Mouse (Mus musculus): ENCODE data around the gene Gm10272. TPM values are rescaled to one million over a fixed set of nuclear protein-coding genes. Genes with fewer than 3 reads are reported as not detected.
"Not testable (repeated sequence)": the region's sequence is repeated elsewhere in the genome, so short reads cannot be mapped to it uniquely, and the experiment has no call there.

The Gm10272 gene
- polyA plus RNA-seq, 1 experiment from 2014 or later: not detected

GRCm38 (mm10) chr10:77729241-77729640 is 22.8 kb downstream of the Gm10272 start:
- no peak overlapping the region for H3K27ac ChIP-seq (replicated peaks)
- no peak overlapping the region for H3K9ac ChIP-seq (replicated peaks)
- ATAC-seq (ENCODE audit: low FRiP score): no peak
- H3K4me1 ChIP-seq: no peaks in the 10 kb centered on the region
- H3K36me3 ChIP-seq: no peaks in the 10 kb centered on the region
- 59% methylated on average over 4 of the region's 4 CpGs for WGBS
- H3K4me3 ChIP-seq (replicated peaks): no peak overlapping the region
- H3K27me3 ChIP-seq (replicated peaks): no peaks in the 10 kb centered on the region
- H3K9me3 ChIP-seq (replicated peaks): no peaks in the 10 kb centered on the region
- no peak overlapping the region for H3K4me2 ChIP-seq

- no peaks in the 10 kb centered on the region for H3K36me3 ChIP-seq
- no peak overlapping the region for H3K9ac ChIP-seq (replicated peaks)
- no peak overlapping the region for H3K4me3 ChIP-seq (replicated peaks)
- H3K27me3 ChIP-seq (replicated peaks): no peaks in the 10 kb centered on the region
- no peaks in the 10 kb centered on the region for H3K4me1 ChIP-seq
- H3K27ac ChIP-seq (replicated peaks): no peak overlapping the region
- no peak overlapping the region for H3K4me2 ChIP-seq
- H3K9me3 ChIP-seq (replicated peaks): no peaks in the 10 kb centered on the region
- no peak for ATAC-seq (ENCODE audit: low FRiP score)
- WGBS: 90% methylated on average over 1 of the region's 1 CpGs
Observed at GRCm38 (mm10) chr10:77735928-77736327, 29.5 kb downstream of the Gm10272 start.

- WGBS: 87% methylated on average over 4 of the region's 4 CpGs
- no peak overlapping the region for H3K4me2 ChIP-seq
- no peaks in the 10 kb centered on the region for H3K36me3 ChIP-seq
- H3K27me3 ChIP-seq (replicated peaks): no peaks in the 10 kb centered on the region
- no peak overlapping the region for H3K9ac ChIP-seq (replicated peaks)
- no peaks in the 10 kb centered on the region for H3K9me3 ChIP-seq (replicated peaks)
- no peak for ATAC-seq (ENCODE audit: low FRiP score)
- no peak overlapping the region for H3K4me3 ChIP-seq (replicated peaks)
- H3K4me1 ChIP-seq: no peaks in the 10 kb centered on the region
- H3K27ac ChIP-seq (replicated peaks): no peak overlapping the region
Observed at GRCm38 (mm10) chr10:77738929-77739328, 32.5 kb downstream of the Gm10272 start.

- H3K36me3 ChIP-seq; ATAC-seq (ENCODE audit: low FRiP score); H3K4me3 ChIP-seq (replicated peaks); H3K9me3 ChIP-seq (replicated peaks); H3K4me2 ChIP-seq; H3K9ac ChIP-seq (replicated peaks); H3K27ac ChIP-seq (replicated peaks); H3K4me1 ChIP-seq; H3K27me3 ChIP-seq (replicated peaks): not testable (repeated sequence)
- WGBS: 59% methylated on average over 5 of the region's 5 CpGs
Observed at GRCm38 (mm10) chr10:77741924-77742688, 35.7 kb downstream of the Gm10272 start, which contains the start of gene Gm18596. Gm18596 (minus strand) TSS chr10:77742638.

GRCm38 (mm10) chr10:77750686-77751085 is 44.3 kb downstream of the Gm10272 start:
- not testable (repeated sequence) for H3K27ac ChIP-seq (replicated peaks); ATAC-seq (ENCODE audit: low FRiP score); H3K36me3 ChIP-seq; H3K4me1 ChIP-seq; H3K4me3 ChIP-seq (replicated peaks); H3K9ac ChIP-seq (replicated peaks); H3K9me3 ChIP-seq (replicated peaks); H3K27me3 ChIP-seq (replicated peaks); H3K4me2 ChIP-seq
- WGBS: 82% methylated on average over 1 of the region's 1 CpGs

GRCm38 (mm10) chr10:77751254-77751653 is 44.8 kb downstream of the Gm10272 start, which contains the start of gene Gm9736:
Gm9736 (minus strand) TSS chr10:77751354.
- H3K27me3 ChIP-seq (replicated peaks); H3K36me3 ChIP-seq; H3K27ac ChIP-seq (replicated peaks); H3K4me3 ChIP-seq (replicated peaks); H3K9ac ChIP-seq (replicated peaks); H3K9me3 ChIP-seq (replicated peaks); H3K4me1 ChIP-seq; ATAC-seq (ENCODE audit: low FRiP score); H3K4me2 ChIP-seq: not testable (repeated sequence)
- WGBS: 38% methylated on average over 1 of the region's 1 CpGs

- H3K4me1 ChIP-seq; H3K9ac ChIP-seq (replicated peaks); H3K4me2 ChIP-seq; H3K27ac ChIP-seq (replicated peaks); H3K27me3 ChIP-seq (replicated peaks); ATAC-seq (ENCODE audit: low FRiP score); H3K36me3 ChIP-seq; H3K9me3 ChIP-seq (replicated peaks); H3K4me3 ChIP-seq (replicated peaks): not testable (repeated sequence)
- WGBS: 68% methylated on average over 3 of the region's 3 CpGs
Observed at GRCm38 (mm10) chr10:77752312-77752711, 45.9 kb downstream of the Gm10272 start.

- H3K9ac ChIP-seq (replicated peaks): no peak overlapping the region
- no peak for ATAC-seq (ENCODE audit: low FRiP score)
Observed at GRCm38 (mm10) chr10:77753448-77753847, 47.0 kb downstream of the Gm10272 start.

More at GRCm38 (mm10) chr10:77753448-77753847, 47.0 kb downstream of the Gm10272 start:
- Histone ChIP-seq H3K4me1 (no peaks in the 10 kb centered on the region), H3K36me3 (no peaks in the 10 kb centered on the region), H3K4me3 (replicated peaks) (no peak overlapping the region), H3K9me3 (replicated peaks) (no peaks in the 10 kb centered on the region), H3K4me2 (no peak overlapping the region), H3K27me3 (replicated peaks) (no peaks in the 10 kb centered on the region), H3K27ac (replicated peaks) (no peak overlapping the region)

Other genes starting within 250 kb of the Gm10272 start
- 42.4 and 42.6 TPM in 2 replicates for gene Fam207a, start 190.8 kb upstream of the Gm10272 start, polyA plus RNA-seq (2015; fragmentation: Nextera tagmentation; extraction: Ambion mirVana)
- gene Itgb2, start 176.4 kb upstream of the Gm10272 start, polyA plus RNA-seq (2015; fragmentation: Nextera tagmentation; extraction: Ambion mirVana): 1.0 and 4.8 TPM in 2 replicates
- gene Pttg1ip, start 124.9 kb upstream of the Gm10272 start, polyA plus RNA-seq (2015; fragmentation: Nextera tagmentation; extraction: Ambion mirVana): 73.9 and 91.7 TPM in 2 replicates
- 275 and 286 TPM in 2 replicates for gene Sumo3, start 100.5 kb upstream of the Gm10272 start, polyA plus RNA-seq (2015; fragmentation: Nextera tagmentation; extraction: Ambion mirVana)
- 1.4 and 2.4 TPM in 2 replicates for gene Gm49325, start 100.4 kb upstream of the Gm10272 start, polyA plus RNA-seq (2015; fragmentation: Nextera tagmentation; extraction: Ambion mirVana)
- 77.1 and 79.6 TPM in 2 replicates for gene Ube2g2, start 84.4 kb upstream of the Gm10272 start, polyA plus RNA-seq (2015; fragmentation: Nextera tagmentation; extraction: Ambion mirVana)
- 1.6 and 1.9 TPM in 2 replicates for gene Tspear, start 20.1 kb upstream of the Gm10272 start, polyA plus RNA-seq (2015; fragmentation: Nextera tagmentation; extraction: Ambion mirVana)
- gene Gm19402, start 15.9 kb upstream of the Gm10272 start, polyA plus RNA-seq (2015; fragmentation: Nextera tagmentation; extraction: Ambion mirVana): not detected in 2 replicates
- gene Gm9508, start 9.4 kb upstream of the Gm10272 start, polyA plus RNA-seq (2015; fragmentation: Nextera tagmentation; extraction: Ambion mirVana): not detected in 2 replicates
- not detected in 2 replicates for gene Gm10024, start 4.8 kb downstream of the Gm10272 start, polyA plus RNA-seq (2015; fragmentation: Nextera tagmentation; extraction: Ambion mirVana)
- not detected in 2 replicates for gene Gm10142, start 9.2 kb downstream of the Gm10272 start, polyA plus RNA-seq (2015; fragmentation: Nextera tagmentation; extraction: Ambion mirVana)
- gene Krtap12-1, start 14.0 kb downstream of the Gm10272 start, polyA plus RNA-seq (2015; fragmentation: Nextera tagmentation; extraction: Ambion mirVana): not detected in 2 replicates
- not detected in 2 replicates for gene Gm10100, start 19.9 kb downstream of the Gm10272 start, polyA plus RNA-seq (2015; fragmentation: Nextera tagmentation; extraction: Ambion mirVana)
- gene Gm18596, start 36.0 kb downstream of the Gm10272 start, polyA plus RNA-seq (2015; fragmentation: Nextera tagmentation; extraction: Ambion mirVana): not detected in 2 replicates
- gene Gm9736, start 44.7 kb downstream of the Gm10272 start, polyA plus RNA-seq (2015; fragmentation: Nextera tagmentation; extraction: Ambion mirVana): not detected in 2 replicates
- not detected in 2 replicates for gene Gm3233, start 53.1 kb downstream of the Gm10272 start, polyA plus RNA-seq (2015; fragmentation: Nextera tagmentation; extraction: Ambion mirVana)
- not detected in 2 replicates for gene Gm3238, start 64.7 kb downstream of the Gm10272 start, polyA plus RNA-seq (2015; fragmentation: Nextera tagmentation; extraction: Ambion mirVana)
- not detected in 2 replicates for gene Gm7138, start 70.3 kb downstream of the Gm10272 start, polyA plus RNA-seq (2015; fragmentation: Nextera tagmentation; extraction: Ambion mirVana)
- not detected in 2 replicates for gene Gm3250, start 75.9 kb downstream of the Gm10272 start, polyA plus RNA-seq (2015; fragmentation: Nextera tagmentation; extraction: Ambion mirVana)
- not detected in 2 replicates for gene Gm7137, start 81.6 kb downstream of the Gm10272 start, polyA plus RNA-seq (2015; fragmentation: Nextera tagmentation; extraction: Ambion mirVana)
- gene Gm9639, start 88.5 kb downstream of the Gm10272 start, polyA plus RNA-seq (2015; fragmentation: Nextera tagmentation; extraction: Ambion mirVana): not detected in 2 replicates
- not detected in 2 replicates for gene Gm19668, start 92.5 kb downstream of the Gm10272 start, polyA plus RNA-seq (2015; fragmentation: Nextera tagmentation; extraction: Ambion mirVana)
- not detected in 2 replicates for gene Gm9507, start 105.2 kb downstream of the Gm10272 start, polyA plus RNA-seq (2015; fragmentation: Nextera tagmentation; extraction: Ambion mirVana)
- not detected in 2 replicates for gene Gm2696, start 108.1 kb downstream of the Gm10272 start, polyA plus RNA-seq (2015; fragmentation: Nextera tagmentation; extraction: Ambion mirVana)
- not detected in 2 replicates for gene Krtap10-4, start 120.5 kb downstream of the Gm10272 start, polyA plus RNA-seq (2015; fragmentation: Nextera tagmentation; extraction: Ambion mirVana)
- gene Krtap10-10, start 129.3 kb downstream of the Gm10272 start, polyA plus RNA-seq (2015; fragmentation: Nextera tagmentation; extraction: Ambion mirVana): not detected in 2 replicates
- gene Gm36176, start 140.2 kb downstream of the Gm10272 start, polyA plus RNA-seq (2015; fragmentation: Nextera tagmentation; extraction: Ambion mirVana): not detected in 2 replicates
- 0.20 TPM in 1 of 2 replicates, not detected in the other for gene Gm10318, start 146.2 kb downstream of the Gm10272 start, polyA plus RNA-seq (2015; fragmentation: Nextera tagmentation; extraction: Ambion mirVana)
- not detected in 2 replicates for gene Gm3285, start 155.3 kb downstream of the Gm10272 start, polyA plus RNA-seq (2015; fragmentation: Nextera tagmentation; extraction: Ambion mirVana)
- gene Lrrc3, start 195.9 kb downstream of the Gm10272 start, polyA plus RNA-seq (2015; fragmentation: Nextera tagmentation; extraction: Ambion mirVana): 19.0 and 22.8 TPM in 2 replicates

Measured in neural tube, embryonic 15.5 days (tissue).